Mouse (Mus musculus): Measurements from ENCODE around the gene Rps27l. TPM values are rescaled to one million over a fixed set of nuclear protein-coding genes. Genes with fewer than 3 reads are reported as not detected.

Rps27l gene
- polyA plus RNA-seq, 1 experiment from 2014 or later: 585 TPM

DNA sequence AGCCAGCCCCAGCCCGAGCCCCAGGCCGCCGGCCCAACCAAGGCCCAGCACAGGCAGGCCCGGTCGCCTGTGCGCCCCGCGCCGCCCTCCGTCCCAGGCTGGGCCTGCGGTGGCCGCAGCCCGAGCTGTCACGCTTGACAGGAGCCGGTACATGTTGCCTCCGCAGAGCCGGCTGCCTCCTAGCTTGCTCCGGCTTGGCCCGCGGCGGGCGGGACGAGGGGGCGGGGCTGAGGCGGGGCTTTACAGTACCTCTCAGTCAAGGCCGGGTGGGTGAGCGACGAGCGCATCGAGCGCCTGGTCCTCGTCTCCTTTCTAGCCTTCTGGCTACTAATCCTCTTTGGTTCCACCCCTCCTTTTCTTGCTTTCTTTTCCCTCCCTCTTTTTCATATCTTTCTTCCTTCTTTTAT, 29.4 kb downstream of the Rps27l start, which contains the start of gene Lactb:
TSS of gene Lactb (minus strand) at position 246 of the 407 bp plus-strand sequence.
- peaks cover 6% of the 10 kb centered on the region; the same call in 1 of the 2 replicates for H3K4me1 ChIP-seq (ENCODE audit: insufficient read depth, low read length)
- peak; percentile 97 for ATAC-seq (ENCODE audit: low FRiP score, low TSS enrichment)
- WGBS: 0% methylated on average over 19 of the region's 32 CpGs

DNA sequence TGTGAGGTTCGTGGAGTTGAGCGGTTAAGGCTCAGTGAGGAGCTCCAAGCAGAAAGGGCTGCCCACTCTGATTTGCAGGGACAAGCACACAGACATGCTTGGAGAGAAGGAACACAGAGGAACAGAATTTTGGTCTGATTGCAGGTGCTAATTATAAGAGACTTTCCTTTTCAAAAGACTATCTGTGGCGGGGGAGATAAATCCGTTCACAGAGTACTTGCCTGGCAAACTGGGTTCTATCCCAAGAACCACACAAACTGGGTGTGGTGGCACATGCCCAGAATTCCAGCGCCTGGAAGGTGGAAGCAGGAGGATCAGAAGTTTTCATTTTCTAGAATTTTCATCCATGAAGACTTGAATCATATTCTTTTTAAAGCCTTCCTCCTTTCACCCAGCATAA, 31.2 kb downstream of the Rps27l start:
- no peaks in the 10 kb centered on the region for H3K9me3 ChIP-seq (ENCODE audit: low read length)
- H3K4me3 ChIP-seq (ENCODE audit: low read length): no peak overlapping the region
- WGBS: 77% methylated on average over 5 of the region's 5 CpGs
- ATAC-seq (ENCODE audit: low FRiP score, low TSS enrichment): no peak
- H3K4me2 ChIP-seq (replicated peaks; ENCODE audit: low read depth, low read length): no peak overlapping the region
- H3K27ac ChIP-seq (ENCODE audit: low read length): no peak overlapping the region
- no peak overlapping the region for H3K9ac ChIP-seq (replicated peaks; ENCODE audit: low read length)
- H3K4me1 ChIP-seq (ENCODE audit: insufficient read depth, low read length): peaks cover 6% of the 10 kb centered on the region; the same call in 1 of the 2 replicates
- H3K27me3 ChIP-seq (ENCODE audit: insufficient read depth, low read length): no peaks in the 10 kb centered on the region
- H3K36me3 ChIP-seq (ENCODE audit: insufficient read depth, low read length): no peaks in the 10 kb centered on the region

More for the DNA sequence above, 29.4 kb downstream of the Rps27l start, which contains the start of gene Lactb:
- H3K9me3 ChIP-seq (ENCODE audit: low read length): no peaks in the 10 kb centered on the region
- H3K36me3 ChIP-seq (ENCODE audit: insufficient read depth, low read length): peaks cover 7% of the 10 kb centered on the region; the same call in 1 of the 2 replicates
- no peaks in the 10 kb centered on the region for H3K27me3 ChIP-seq (ENCODE audit: insufficient read depth, low read length)
- peak within 1 kb of the TSS; percentile 73 for H3K4me2 ChIP-seq (replicated peaks; ENCODE audit: low read depth, low read length)
- H3K27ac ChIP-seq (ENCODE audit: low read length): peak within 1 kb of the TSS; percentile 97
- H3K9ac ChIP-seq (replicated peaks; ENCODE audit: low read length): peak within 1 kb of the TSS; percentile 84
- peak within 1 kb of the TSS; percentile 94 for H3K4me3 ChIP-seq (ENCODE audit: low read length)

DNA sequence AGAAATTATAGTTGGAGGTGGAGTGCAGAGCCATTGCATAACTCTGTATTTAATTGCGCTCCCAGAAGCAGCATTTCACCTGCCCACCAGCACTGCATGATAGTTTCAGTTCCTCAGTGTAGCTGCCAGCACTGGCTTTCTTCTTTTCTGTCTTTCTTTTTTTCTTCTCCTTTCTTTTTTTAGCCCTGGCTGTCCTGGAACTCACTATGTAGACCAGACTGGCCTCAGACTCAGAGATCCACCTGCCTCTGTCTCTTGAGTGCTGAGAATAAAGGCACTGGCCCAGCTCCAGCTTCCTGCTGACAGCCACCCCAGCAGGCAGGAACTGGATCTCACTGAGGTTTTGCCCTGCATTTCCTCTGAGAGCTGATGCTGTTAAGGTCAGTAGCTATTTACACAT, 32.1 kb downstream of the Rps27l start:
- no peak for ATAC-seq (ENCODE audit: low FRiP score, low TSS enrichment)
- no peak overlapping the region for H3K4me2 ChIP-seq (replicated peaks; ENCODE audit: low read depth, low read length)
- H3K9ac ChIP-seq (replicated peaks; ENCODE audit: low read length): no peak overlapping the region
- H3K36me3 ChIP-seq (ENCODE audit: insufficient read depth, low read length): no peaks in the 10 kb centered on the region
- H3K4me3 ChIP-seq (ENCODE audit: low read length): no peak overlapping the region
- no peaks in the 10 kb centered on the region for H3K9me3 ChIP-seq (ENCODE audit: low read length)
- H3K27ac ChIP-seq (ENCODE audit: low read length): no peak overlapping the region
- peaks cover 6% of the 10 kb centered on the region; the same call in 1 of the 2 replicates for H3K4me1 ChIP-seq (ENCODE audit: insufficient read depth, low read length)
- 100% methylated on average over 1 of the region's 1 CpGs for WGBS
- H3K27me3 ChIP-seq (ENCODE audit: insufficient read depth, low read length): no peaks in the 10 kb centered on the region

DNA sequence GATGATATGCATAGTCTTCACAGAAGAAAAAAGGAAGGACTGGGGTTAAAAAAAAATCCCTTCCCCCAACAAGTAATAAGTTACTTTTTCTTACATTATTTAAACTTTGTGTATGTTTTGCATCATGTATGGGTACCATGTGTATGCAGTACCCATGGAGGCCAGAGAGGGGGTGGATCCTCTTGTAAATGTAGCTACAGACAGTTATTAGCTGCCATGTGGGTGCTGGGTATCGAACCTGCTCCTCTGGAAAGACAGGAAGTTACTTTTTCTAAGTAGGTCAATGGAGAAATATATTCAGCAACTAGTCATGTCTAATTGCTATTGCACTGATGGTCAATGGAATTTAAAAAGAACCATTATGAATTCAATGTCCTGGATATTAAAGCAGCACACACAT, 32.6 kb downstream of the Rps27l start:
- H3K4me3 ChIP-seq (ENCODE audit: low read length): no peak overlapping the region
- no peak for ATAC-seq (ENCODE audit: low FRiP score, low TSS enrichment)
- WGBS: 78% methylated on average over 1 of the region's 1 CpGs
- H3K4me2 ChIP-seq (replicated peaks; ENCODE audit: low read depth, low read length): no peak overlapping the region
- no peaks in the 10 kb centered on the region for H3K27me3 ChIP-seq (ENCODE audit: insufficient read depth, low read length)
- H3K9me3 ChIP-seq (ENCODE audit: low read length): no peaks in the 10 kb centered on the region
- H3K27ac ChIP-seq (ENCODE audit: low read length): no peak overlapping the region
- H3K4me1 ChIP-seq (ENCODE audit: insufficient read depth, low read length): peaks cover 6% of the 10 kb centered on the region; the same call in 1 of the 2 replicates
- no peaks in the 10 kb centered on the region for H3K36me3 ChIP-seq (ENCODE audit: insufficient read depth, low read length)
- H3K9ac ChIP-seq (replicated peaks; ENCODE audit: low read length): no peak overlapping the region

DNA sequence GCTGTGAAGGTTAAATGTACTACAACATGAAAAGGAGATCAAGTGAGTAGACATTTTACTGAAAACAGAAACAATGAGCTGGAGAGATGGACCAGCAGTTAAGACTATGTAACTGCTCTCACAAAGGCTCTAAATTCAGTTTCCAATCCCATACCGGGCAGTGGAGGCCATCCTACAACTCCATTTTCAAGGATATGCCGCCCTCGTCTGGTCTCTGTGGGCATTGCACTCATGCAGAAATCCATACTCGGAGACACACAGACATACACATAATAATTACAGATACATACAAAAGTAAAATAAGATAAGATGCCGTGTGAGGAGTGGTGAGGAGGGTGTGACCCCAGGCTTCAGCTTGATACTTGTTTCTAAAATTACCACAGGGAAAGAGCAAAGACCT, 34.6 kb downstream of the Rps27l start:
- 16% methylated on average over 5 of the region's 5 CpGs for WGBS
- no peaks in the 10 kb centered on the region for H3K36me3 ChIP-seq (ENCODE audit: insufficient read depth, low read length)

DNA sequence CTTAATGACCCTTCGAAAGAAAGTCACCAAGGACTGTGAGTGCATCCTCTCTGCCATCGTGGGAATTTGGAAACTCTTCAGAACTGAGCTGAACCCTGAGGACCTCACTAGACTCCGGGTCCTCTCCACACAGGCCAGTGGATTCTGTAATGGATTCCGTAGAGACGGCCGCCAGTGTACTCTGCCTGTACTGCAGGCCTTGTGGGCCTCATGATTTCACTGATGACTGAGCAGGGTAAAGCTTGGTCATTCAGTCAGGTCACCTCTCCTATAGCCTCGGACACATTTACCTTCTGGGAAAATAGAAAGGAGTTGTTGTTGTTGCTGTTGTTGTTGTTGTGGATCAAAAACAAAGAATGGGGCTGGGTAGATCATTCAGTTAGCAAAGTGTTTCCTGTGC, 36.2 kb downstream of the Rps27l start:
- Histone ChIP-seq H3K4me1 (ENCODE audit: insufficient read depth, low read length) (peaks cover under 1% of the 10 kb centered on the region; the same call in 1 of the 2 replicates), H3K4me2 (replicated peaks; ENCODE audit: low read depth, low read length) (no peak overlapping the region), H3K27ac (ENCODE audit: low read length) (0 out of 2 replicates have a peak overlapping the region, but pooled peaks have one; percentile 39), H3K9me3 (ENCODE audit: low read length) (no peaks in the 10 kb centered on the region), H3K36me3 (ENCODE audit: insufficient read depth, low read length) (no peaks in the 10 kb centered on the region), H3K27me3 (ENCODE audit: insufficient read depth, low read length) (no peaks in the 10 kb centered on the region), H3K4me3 (ENCODE audit: low read length) (no peak overlapping the region), H3K9ac (replicated peaks; ENCODE audit: low read length) (no peak overlapping the region)
- WGBS: 59% methylated on average over 7 of the region's 7 CpGs
- ATAC-seq (ENCODE audit: low FRiP score, low TSS enrichment): 0 out of 2 replicates have a peak, but pooled peaks have one; percentile 67

More for the DNA sequence above, 34.6 kb downstream of the Rps27l start:
- no peak for ATAC-seq (ENCODE audit: low FRiP score, low TSS enrichment)
- no peak overlapping the region for H3K27ac ChIP-seq (ENCODE audit: low read length)
- peaks cover 6% of the 10 kb centered on the region; the same call in 1 of the 2 replicates for H3K4me1 ChIP-seq (ENCODE audit: insufficient read depth, low read length)
- H3K4me2 ChIP-seq (replicated peaks; ENCODE audit: low read depth, low read length): no peak overlapping the region
- no peaks in the 10 kb centered on the region for H3K9me3 ChIP-seq (ENCODE audit: low read length)
- H3K4me3 ChIP-seq (ENCODE audit: low read length): no peak overlapping the region
- H3K27me3 ChIP-seq (ENCODE audit: insufficient read depth, low read length): no peaks in the 10 kb centered on the region
- no peak overlapping the region for H3K9ac ChIP-seq (replicated peaks; ENCODE audit: low read length)

DNA sequence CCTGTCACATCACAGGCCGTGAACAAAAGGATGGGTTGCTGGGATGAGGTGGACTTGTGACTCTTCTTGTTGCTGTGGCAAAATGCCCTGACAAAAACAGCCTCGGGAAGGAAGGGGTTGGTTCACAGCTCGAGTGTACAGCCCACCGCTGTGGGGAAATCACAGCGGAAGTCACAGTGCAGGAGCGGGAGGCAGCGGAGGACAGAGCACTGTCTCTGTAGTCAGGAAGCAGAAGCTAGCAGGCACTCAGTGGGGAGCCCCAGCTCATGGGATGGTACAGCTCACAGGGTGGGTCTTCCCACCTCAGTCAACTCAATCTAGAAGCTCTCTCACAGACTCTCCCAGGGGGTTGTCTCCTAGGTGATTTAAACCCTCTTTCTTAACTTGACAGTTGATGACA, 39.5 kb downstream of the Rps27l start:
- H3K4me3 ChIP-seq (ENCODE audit: low read length): no peak overlapping the region
- no peaks in the 10 kb centered on the region for H3K27me3 ChIP-seq (ENCODE audit: insufficient read depth, low read length)
- H3K4me1 ChIP-seq (ENCODE audit: insufficient read depth, low read length): peaks cover 30% of the 10 kb centered on the region
- H3K4me2 ChIP-seq (replicated peaks; ENCODE audit: low read depth, low read length): no peak overlapping the region
- WGBS: 80% methylated on average over 7 of the region's 7 CpGs
- H3K36me3 ChIP-seq (ENCODE audit: insufficient read depth, low read length): no peaks in the 10 kb centered on the region
- H3K9ac ChIP-seq (replicated peaks; ENCODE audit: low read length): no peak overlapping the region
- H3K27ac ChIP-seq (ENCODE audit: low read length): no peak overlapping the region
- no peaks in the 10 kb centered on the region for H3K9me3 ChIP-seq (ENCODE audit: low read length)
- no peak for ATAC-seq (ENCODE audit: low FRiP score, low TSS enrichment)

DNA sequence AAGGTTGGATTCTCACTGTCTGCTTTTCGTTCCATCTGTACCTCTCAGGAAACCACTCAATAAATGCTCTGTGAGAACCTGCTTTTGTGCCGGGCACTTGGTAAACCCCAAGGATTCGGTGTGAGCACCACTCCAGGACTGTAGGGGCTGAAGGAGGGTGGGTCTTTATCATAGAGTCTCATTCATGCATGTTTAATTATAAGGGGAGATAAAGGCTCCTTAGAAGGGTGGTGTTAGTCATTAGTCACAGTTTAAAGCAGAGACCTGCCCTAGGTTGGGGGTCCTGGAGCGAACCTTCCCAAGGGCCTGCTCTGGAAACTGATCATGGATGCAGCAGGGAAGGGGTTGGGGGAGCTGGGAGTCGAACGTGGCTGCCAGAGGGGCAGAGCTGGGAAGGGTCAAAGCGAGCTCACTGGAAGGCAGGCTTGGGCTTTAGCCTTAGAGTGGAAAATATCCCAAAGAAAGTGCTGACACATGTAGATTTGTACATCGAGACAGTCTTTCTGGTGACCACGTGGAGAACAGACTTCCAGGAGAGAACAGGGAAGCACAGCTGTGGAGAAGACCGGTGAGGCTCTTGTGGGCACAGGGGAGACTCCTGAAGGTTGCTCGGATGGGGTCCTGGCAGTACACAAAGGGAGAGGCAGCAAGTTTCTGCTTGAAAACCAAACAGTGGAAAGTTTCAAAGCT, 42.5 kb downstream of the Rps27l start:
- Histone ChIP-seq H3K4me3 (ENCODE audit: low read length) (no peak overlapping the region), H3K9ac (replicated peaks; ENCODE audit: low read length) (peak overlapping the region; percentile 54), H3K36me3 (ENCODE audit: insufficient read depth, low read length) (no peaks in the 10 kb centered on the region), H3K27ac (ENCODE audit: low read length) (peak overlapping the region; percentile 99), H3K4me2 (replicated peaks; ENCODE audit: low read depth, low read length) (0 out of 2 replicates have a peak overlapping the region, but pooled peaks have one; percentile 12), H3K27me3 (ENCODE audit: insufficient read depth, low read length) (no peaks in the 10 kb centered on the region), H3K4me1 (ENCODE audit: insufficient read depth, low read length) (peaks cover 33% of the 10 kb centered on the region), H3K9me3 (ENCODE audit: low read length) (no peaks in the 10 kb centered on the region)
- WGBS: 53% methylated on average over 11 of the region's 11 CpGs
- peak; percentile 72 for ATAC-seq (ENCODE audit: low FRiP score, low TSS enrichment)

DNA sequence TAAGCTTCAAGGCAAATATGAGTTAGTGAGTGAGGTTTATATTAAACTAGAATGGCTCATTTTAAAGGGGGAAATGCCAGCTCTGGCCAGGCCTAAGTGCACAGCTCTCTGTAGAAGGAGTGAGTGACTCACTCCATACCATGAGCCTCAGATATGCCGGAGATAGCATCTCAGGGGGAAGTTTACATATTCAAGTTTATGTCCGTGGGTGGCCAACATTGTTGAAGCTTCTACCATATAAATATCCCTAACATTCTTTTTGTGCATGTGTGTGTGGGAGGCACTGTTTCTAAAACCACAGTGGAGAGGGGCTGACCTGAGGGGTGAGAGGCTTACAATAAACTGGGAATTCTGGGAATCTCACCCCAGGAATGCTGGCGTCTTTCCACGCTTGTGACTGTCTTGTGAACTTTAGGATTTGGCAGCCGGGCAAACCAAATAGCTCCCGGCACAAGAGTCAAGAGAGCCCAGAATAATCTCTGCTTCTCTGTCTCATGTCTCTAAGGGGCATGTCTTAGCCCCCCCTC, 43.1 kb downstream of the Rps27l start:
- Histone ChIP-seq H3K4me1 (ENCODE audit: insufficient read depth, low read length) (peaks cover 33% of the 10 kb centered on the region), H3K36me3 (ENCODE audit: insufficient read depth, low read length) (no peaks in the 10 kb centered on the region), H3K27ac (ENCODE audit: low read length) (peak overlapping the region; percentile 99), H3K9ac (replicated peaks; ENCODE audit: low read length) (peak overlapping the region; percentile 54; the same call in 1 of the 2 replicates), H3K27me3 (ENCODE audit: insufficient read depth, low read length) (no peaks in the 10 kb centered on the region), H3K4me3 (ENCODE audit: low read length) (no peak overlapping the region), H3K4me2 (replicated peaks; ENCODE audit: low read depth, low read length) (0 out of 2 replicates have a peak overlapping the region, but pooled peaks have one; percentile 12), H3K9me3 (ENCODE audit: low read length) (no peaks in the 10 kb centered on the region)
- WGBS: 22% methylated on average over 6 of the region's 6 CpGs
- peak; percentile 86 for ATAC-seq (ENCODE audit: low FRiP score, low TSS enrichment)

DNA sequence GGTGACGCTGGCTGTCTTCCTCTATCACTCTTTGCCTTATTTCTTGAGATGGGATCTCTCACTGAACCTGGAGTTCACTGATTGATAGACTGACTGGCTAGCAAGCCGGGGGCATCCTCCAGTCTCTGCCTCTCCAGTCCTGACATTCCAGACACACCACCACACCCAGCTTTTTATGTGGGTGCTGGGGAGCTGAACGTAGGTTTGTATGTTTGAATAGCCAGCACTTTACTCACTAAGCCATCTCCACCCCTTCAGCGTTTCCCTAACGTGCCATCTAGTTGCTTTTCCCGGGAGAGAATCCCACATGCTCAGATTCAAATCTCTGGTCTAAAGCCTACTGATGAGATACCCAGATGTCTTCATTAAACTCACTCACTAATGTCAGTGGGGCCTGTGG, 43.7 kb downstream of the Rps27l start:
- ATAC-seq (ENCODE audit: low FRiP score, low TSS enrichment): no peak
- 57% methylated on average over 6 of the region's 6 CpGs for WGBS

More for the DNA sequence above, 43.7 kb downstream of the Rps27l start:
- Histone ChIP-seq H3K27ac (ENCODE audit: low read length) (peak overlapping the region; percentile 99), H3K9ac (replicated peaks; ENCODE audit: low read length) (no peak overlapping the region), H3K4me3 (ENCODE audit: low read length) (no peak overlapping the region), H3K4me2 (replicated peaks; ENCODE audit: low read depth, low read length) (no peak overlapping the region), H3K36me3 (ENCODE audit: insufficient read depth, low read length) (no peaks in the 10 kb centered on the region), H3K4me1 (ENCODE audit: insufficient read depth, low read length) (peaks cover 33% of the 10 kb centered on the region), H3K27me3 (ENCODE audit: insufficient read depth, low read length) (no peaks in the 10 kb centered on the region), H3K9me3 (ENCODE audit: low read length) (no peaks in the 10 kb centered on the region)

Data from kidney, embryonic 16.5 days (tissue).